Mouse (Mus musculus): ENCODE data around the gene D10Wsu102e. TPM values are rescaled to one million over a fixed set of nuclear protein-coding genes. Genes with fewer than 3 reads are reported as not detected.
A peak's percentile ranks its signal among the peaks of the same experiment; 100 is the strongest.
"Not testable (repeated sequence)": the region's sequence is repeated elsewhere in the genome, so short reads cannot be mapped to it uniquely, and the experiment has no call there.

The D10Wsu102e gene
- polyA plus RNA-seq, 1 experiment: 8.9 TPM

DNA sequence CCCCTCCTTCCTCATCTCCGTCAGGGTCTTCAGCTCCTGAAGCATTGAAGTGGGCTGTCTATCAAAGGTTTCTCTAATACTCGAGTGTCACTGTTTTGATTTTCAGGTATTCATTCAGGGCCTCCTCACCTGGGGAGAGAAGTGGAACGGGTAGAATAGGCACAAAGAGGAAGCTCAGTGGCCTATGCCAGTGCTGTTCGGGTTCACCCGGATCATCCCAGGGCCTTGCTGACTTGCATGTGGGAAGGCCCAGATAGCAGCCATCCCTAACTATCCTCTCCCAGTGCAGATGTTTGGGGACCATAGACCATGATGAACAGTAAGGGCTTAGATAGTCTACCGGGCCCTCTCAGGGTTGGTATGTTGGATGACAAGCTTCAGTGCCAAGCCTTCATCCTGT, 130.5 kb downstream of the D10Wsu102e start:
- no peaks in the 10 kb centered on the region for H3K27me3 ChIP-seq (ENCODE audit: control insufficient read depth, insufficient read depth, low read length, poor library complexity, severe bottlenecking)
- no peak overlapping the region for H3K4me3 ChIP-seq (ENCODE audit: low read depth, low read length)
- TF ChIP-seq EP300 (IDR thresholded peaks at IDR 0.05; ENCODE audit: insufficient read depth, low read depth, low read length): no peak
- TF ChIP-seq POLR2A (IDR thresholded peaks at IDR 0.05; ENCODE audit: insufficient read depth, low read length): no peak
- TF ChIP-seq CTCF (IDR thresholded peaks at IDR 0.05; ENCODE audit: low read depth, low read length): no peak
- H3K9me3 ChIP-seq (replicated peaks; ENCODE audit: control insufficient read depth, insufficient read depth, low read length, poor library complexity, severe bottlenecking): peaks cover 8% of the 10 kb centered on the region
- H3K4me1 ChIP-seq (ENCODE audit: control insufficient read depth, insufficient read depth, low read length): no peaks in the 10 kb centered on the region
- H3K36me3 ChIP-seq (ENCODE audit: control insufficient read depth, insufficient read depth, low read length, poor library complexity, severe bottlenecking): no peaks in the 10 kb centered on the region
- no peak overlapping the region for H3K9ac ChIP-seq (ENCODE audit: low read depth, poor library complexity, severe bottlenecking)
- no peak overlapping the region for H3K27ac ChIP-seq (ENCODE audit: insufficient read depth, low read length)

DNA sequence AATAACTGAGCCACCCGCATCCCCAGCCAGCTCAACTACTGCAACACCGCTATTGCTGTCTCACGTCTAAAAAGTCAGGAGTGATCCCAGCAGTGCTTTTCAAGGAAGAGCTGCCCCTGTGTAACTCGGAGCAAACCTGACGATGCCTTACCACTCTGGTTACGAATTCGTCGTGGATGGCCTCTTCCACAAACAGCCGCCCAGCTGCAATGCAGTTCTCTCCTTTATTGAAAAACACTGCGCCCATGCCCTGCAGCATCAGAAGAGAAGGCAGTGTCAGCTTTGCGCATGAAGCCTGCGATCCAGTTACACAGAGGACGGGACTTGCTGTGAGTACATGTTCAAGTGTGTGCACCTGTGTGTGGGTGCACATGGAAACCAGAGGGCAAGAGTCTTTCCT, 137.3 kb downstream of the D10Wsu102e start:
- no peaks in the 10 kb centered on the region for H3K4me1 ChIP-seq (ENCODE audit: control insufficient read depth, insufficient read depth, low read length)
- no peak overlapping the region for H3K4me3 ChIP-seq (ENCODE audit: low read depth, low read length)
- no peaks in the 10 kb centered on the region for H3K36me3 ChIP-seq (ENCODE audit: control insufficient read depth, insufficient read depth, low read length, poor library complexity, severe bottlenecking)
- no peak overlapping the region for H3K27ac ChIP-seq (ENCODE audit: insufficient read depth, low read length)
- no peaks in the 10 kb centered on the region for H3K27me3 ChIP-seq (ENCODE audit: control insufficient read depth, insufficient read depth, low read length, poor library complexity, severe bottlenecking)
- H3K9me3 ChIP-seq (replicated peaks; ENCODE audit: control insufficient read depth, insufficient read depth, low read length, poor library complexity, severe bottlenecking): no peaks in the 10 kb centered on the region
- TF ChIP-seq POLR2A (IDR thresholded peaks at IDR 0.05; ENCODE audit: insufficient read depth, low read length): no peak
- TF ChIP-seq EP300 (IDR thresholded peaks at IDR 0.05; ENCODE audit: insufficient read depth, low read depth, low read length): no peak
- TF ChIP-seq CTCF (IDR thresholded peaks at IDR 0.05; ENCODE audit: low read depth, low read length): no peak
- no peak overlapping the region for H3K9ac ChIP-seq (ENCODE audit: low read depth, poor library complexity, severe bottlenecking)

GRCm38 (mm10) chr10:83508962-83509660, 149.1 kb downstream of the D10Wsu102e start:
- no peak overlapping the region for H3K4me3 ChIP-seq (ENCODE audit: low read depth, low read length)

GRCm38 (mm10) chr10:83511304-83511703, 151.3 kb downstream of the D10Wsu102e start:
- no peaks in the 10 kb centered on the region for H3K9me3 ChIP-seq (replicated peaks; ENCODE audit: control insufficient read depth, insufficient read depth, low read length, poor library complexity, severe bottlenecking)
- H3K4me1 ChIP-seq (ENCODE audit: control insufficient read depth, insufficient read depth, low read length): peaks cover 2% of the 10 kb centered on the region
- H3K9ac ChIP-seq (ENCODE audit: low read depth, poor library complexity, severe bottlenecking): no peak overlapping the region
- no peak overlapping the region for H3K27ac ChIP-seq (ENCODE audit: insufficient read depth, low read length)
- no peak overlapping the region for H3K4me3 ChIP-seq (ENCODE audit: low read depth, low read length)
- no peaks in the 10 kb centered on the region for H3K27me3 ChIP-seq (ENCODE audit: control insufficient read depth, insufficient read depth, low read length, poor library complexity, severe bottlenecking)
- H3K36me3 ChIP-seq (ENCODE audit: control insufficient read depth, insufficient read depth, low read length, poor library complexity, severe bottlenecking): no peaks in the 10 kb centered on the region
- TF ChIP-seq CTCF (IDR thresholded peaks at IDR 0.05; ENCODE audit: low read depth, low read length): no peak
- TF ChIP-seq POLR2A (IDR thresholded peaks at IDR 0.05; ENCODE audit: insufficient read depth, low read length): no peak
- no peak for TF ChIP-seq EP300 (IDR thresholded peaks at IDR 0.05; ENCODE audit: insufficient read depth, low read depth, low read length)

More at GRCm38 (mm10) chr10:83508962-83509660, 149.1 kb downstream of the D10Wsu102e start:
- Histone ChIP-seq H3K4me1 (ENCODE audit: control insufficient read depth, insufficient read depth, low read length) (no peaks in the 10 kb centered on the region), H3K27me3 (ENCODE audit: control insufficient read depth, insufficient read depth, low read length, poor library complexity, severe bottlenecking) (no peaks in the 10 kb centered on the region), H3K9me3 (replicated peaks; ENCODE audit: control insufficient read depth, insufficient read depth, low read length, poor library complexity, severe bottlenecking) (no peaks in the 10 kb centered on the region), H3K36me3 (ENCODE audit: control insufficient read depth, insufficient read depth, low read length, poor library complexity, severe bottlenecking) (no peaks in the 10 kb centered on the region), H3K27ac (ENCODE audit: insufficient read depth, low read length) (no peak overlapping the region), H3K9ac (ENCODE audit: low read depth, poor library complexity, severe bottlenecking) (no peak overlapping the region)
- no peak for TF ChIP-seq POLR2A (IDR thresholded peaks at IDR 0.05; ENCODE audit: insufficient read depth, low read length)
- TF ChIP-seq EP300 (IDR thresholded peaks at IDR 0.05; ENCODE audit: insufficient read depth, low read depth, low read length): no peak
- peak; percentile 60 for TF ChIP-seq CTCF (IDR thresholded peaks at IDR 0.05; ENCODE audit: low read depth, low read length)

- Histone ChIP-seq H3K9ac (ENCODE audit: low read depth, poor library complexity, severe bottlenecking) (no peak overlapping the region), H3K4me1 (ENCODE audit: control insufficient read depth, insufficient read depth, low read length) (peaks cover 2% of the 10 kb centered on the region), H3K4me3 (ENCODE audit: low read depth, low read length) (no peak overlapping the region), H3K36me3 (ENCODE audit: control insufficient read depth, insufficient read depth, low read length, poor library complexity, severe bottlenecking) (no peaks in the 10 kb centered on the region), H3K27me3 (ENCODE audit: control insufficient read depth, insufficient read depth, low read length, poor library complexity, severe bottlenecking) (no peaks in the 10 kb centered on the region), H3K27ac (ENCODE audit: insufficient read depth, low read length) (no peak overlapping the region), H3K9me3 (replicated peaks; ENCODE audit: control insufficient read depth, insufficient read depth, low read length, poor library complexity, severe bottlenecking) (no peaks in the 10 kb centered on the region)
- TF ChIP-seq EP300 (IDR thresholded peaks at IDR 0.05; ENCODE audit: insufficient read depth, low read depth, low read length): no peak
- TF ChIP-seq POLR2A (IDR thresholded peaks at IDR 0.05; ENCODE audit: insufficient read depth, low read length): no peak
- TF ChIP-seq CTCF (IDR thresholded peaks at IDR 0.05; ENCODE audit: low read depth, low read length): no peak
Measured at GRCm38 (mm10) chr10:83513736-83514135, 153.7 kb downstream of the D10Wsu102e start.

DNA sequence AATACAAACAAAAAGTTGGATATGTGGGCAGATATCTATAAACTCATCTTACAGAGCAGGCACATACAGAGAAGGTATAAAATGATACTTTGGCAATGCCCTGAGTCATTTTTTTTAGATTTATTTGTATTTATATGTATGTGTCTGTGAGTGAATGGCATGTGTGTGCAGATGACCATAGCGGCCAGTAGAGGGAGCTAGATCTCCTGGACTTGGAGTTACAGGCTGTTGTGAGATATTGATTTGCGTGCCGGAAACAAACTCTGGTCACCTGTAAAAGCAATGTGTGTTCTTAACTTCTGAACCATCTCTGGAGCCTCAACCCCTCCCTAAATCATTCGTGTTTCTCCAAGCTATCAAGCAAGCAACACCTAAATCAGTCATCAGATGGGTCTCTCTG, 161.0 kb downstream of the D10Wsu102e start:
- Histone ChIP-seq H3K9me3 (replicated peaks; ENCODE audit: control insufficient read depth, insufficient read depth, low read length, poor library complexity, severe bottlenecking) (no peaks in the 10 kb centered on the region), H3K9ac (ENCODE audit: low read depth, poor library complexity, severe bottlenecking) (no peak overlapping the region), H3K4me3 (ENCODE audit: low read depth, low read length) (no peak overlapping the region), H3K27me3 (ENCODE audit: control insufficient read depth, insufficient read depth, low read length, poor library complexity, severe bottlenecking) (no peaks in the 10 kb centered on the region), H3K4me1 (ENCODE audit: control insufficient read depth, insufficient read depth, low read length) (no peaks in the 10 kb centered on the region), H3K27ac (ENCODE audit: insufficient read depth, low read length) (no peak overlapping the region), H3K36me3 (ENCODE audit: control insufficient read depth, insufficient read depth, low read length, poor library complexity, severe bottlenecking) (no peaks in the 10 kb centered on the region)
- peak; percentile 33 for TF ChIP-seq CTCF (IDR thresholded peaks at IDR 0.05; ENCODE audit: low read depth, low read length)
- no peak for TF ChIP-seq EP300 (IDR thresholded peaks at IDR 0.05; ENCODE audit: insufficient read depth, low read depth, low read length)

- H3K27ac ChIP-seq (ENCODE audit: insufficient read depth, low read length); H3K4me1 ChIP-seq (ENCODE audit: control insufficient read depth, insufficient read depth, low read length): not testable (repeated sequence)
Measured at GRCm38 (mm10) chr10:83524238-83524637, 164.2 kb downstream of the D10Wsu102e start.

More at GRCm38 (mm10) chr10:83524238-83524637, 164.2 kb downstream of the D10Wsu102e start:
- H3K9me3 ChIP-seq (replicated peaks; ENCODE audit: control insufficient read depth, insufficient read depth, low read length, poor library complexity, severe bottlenecking); H3K9ac ChIP-seq (ENCODE audit: low read depth, poor library complexity, severe bottlenecking); H3K36me3 ChIP-seq (ENCODE audit: control insufficient read depth, insufficient read depth, low read length, poor library complexity, severe bottlenecking); H3K27me3 ChIP-seq (ENCODE audit: control insufficient read depth, insufficient read depth, low read length, poor library complexity, severe bottlenecking); H3K4me3 ChIP-seq (ENCODE audit: low read depth, low read length): not testable (repeated sequence)

All from ES-Bruce4 (cell line).